Mouse (Mus musculus) kidney, adult 8-10 months (tissue): ENCODE data around the gene Polr3h.
"Not testable (repeated sequence)": the region's sequence is repeated elsewhere in the genome, so short reads cannot be mapped to it uniquely, and the experiment has no call there.

Experiments
- DNase-seq, 2 experiments: peaks; one replicate each; pipeline ENCODE4 v3.0.0; 2022

Polr3h gene

DNA sequence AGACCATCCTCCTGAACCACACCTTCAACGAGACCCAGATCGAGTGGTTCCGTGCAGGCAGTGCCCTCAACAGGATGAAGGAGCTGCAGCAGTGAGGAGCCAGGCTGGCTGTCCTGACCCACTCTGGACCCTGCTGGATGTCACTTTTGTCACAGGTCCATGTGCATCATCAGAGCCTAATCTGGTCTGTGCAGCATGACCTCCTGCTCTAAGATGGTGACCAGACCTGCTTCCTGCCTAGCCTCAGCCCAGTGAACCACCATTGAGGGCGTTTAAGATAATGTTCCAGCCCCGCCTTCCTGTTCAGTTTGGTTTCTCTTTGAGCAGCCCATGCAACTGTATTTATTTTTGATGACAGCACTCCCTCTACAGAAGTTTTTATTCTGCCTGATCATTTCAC is 11.4 kb downstream of the Polr3h start:
- DNase-seq: no peak

DNA sequence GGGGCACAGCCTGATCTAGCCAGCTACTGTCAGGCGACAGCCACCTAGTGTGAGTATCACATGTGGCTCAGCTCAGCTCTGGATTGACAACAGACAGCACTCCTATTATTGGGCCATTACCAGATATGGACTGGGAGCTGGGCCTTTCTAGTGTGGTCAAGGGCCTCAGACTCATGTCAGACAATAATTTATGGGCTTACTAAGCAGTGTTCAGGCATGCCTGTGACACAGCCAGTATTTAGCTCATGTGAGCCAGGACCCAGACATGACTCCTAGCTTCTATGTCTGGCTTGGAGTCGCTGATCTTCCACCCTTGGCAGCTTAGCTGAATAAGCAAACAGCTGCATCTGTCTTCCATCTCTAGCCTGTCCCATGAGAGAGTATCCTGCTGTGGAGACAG is 13.5 kb downstream of the Polr3h start:
- DNase-seq: no peak

DNA sequence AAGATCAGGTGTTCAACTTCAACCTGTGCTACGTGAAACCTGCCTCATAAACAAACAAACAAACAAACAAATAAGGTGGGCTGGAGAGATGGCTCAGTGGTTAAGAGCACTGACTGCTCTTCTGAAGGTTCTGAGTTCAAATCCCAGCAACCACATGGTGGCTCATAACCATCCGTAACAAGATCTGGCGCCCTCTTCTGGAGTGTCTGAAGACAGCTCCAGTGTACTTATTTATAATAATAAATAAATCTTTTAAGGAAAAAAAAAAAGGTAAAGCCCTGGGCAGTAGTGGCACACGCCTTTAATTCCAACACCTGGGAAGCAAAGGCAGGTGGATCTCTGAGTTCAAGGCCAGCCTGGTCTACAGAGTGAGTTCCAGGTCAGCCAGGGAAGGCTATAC is 17.3 kb downstream of the Polr3h start:
- DNase-seq: not testable (repeated sequence)

DNA sequence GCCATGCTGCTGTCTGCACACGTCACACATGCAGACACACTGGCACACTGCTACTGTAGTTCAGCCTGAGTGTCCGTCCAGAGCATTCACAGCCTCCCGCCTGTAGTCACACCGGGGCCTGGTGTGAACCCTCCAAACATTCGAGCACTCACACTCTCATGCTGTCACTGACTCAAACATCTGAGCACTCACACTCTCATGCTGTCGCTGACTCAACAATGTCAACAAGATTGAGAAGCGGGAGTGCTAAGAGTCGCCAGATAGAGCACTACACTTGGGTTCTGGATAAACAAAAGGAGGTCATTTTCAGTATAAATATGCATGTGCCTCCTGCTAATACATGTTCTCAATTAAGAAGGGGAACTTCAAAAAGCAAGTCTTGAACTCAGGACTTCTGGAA is 18.1 kb downstream of the Polr3h start:
- DNase-seq: no peak

DNA sequence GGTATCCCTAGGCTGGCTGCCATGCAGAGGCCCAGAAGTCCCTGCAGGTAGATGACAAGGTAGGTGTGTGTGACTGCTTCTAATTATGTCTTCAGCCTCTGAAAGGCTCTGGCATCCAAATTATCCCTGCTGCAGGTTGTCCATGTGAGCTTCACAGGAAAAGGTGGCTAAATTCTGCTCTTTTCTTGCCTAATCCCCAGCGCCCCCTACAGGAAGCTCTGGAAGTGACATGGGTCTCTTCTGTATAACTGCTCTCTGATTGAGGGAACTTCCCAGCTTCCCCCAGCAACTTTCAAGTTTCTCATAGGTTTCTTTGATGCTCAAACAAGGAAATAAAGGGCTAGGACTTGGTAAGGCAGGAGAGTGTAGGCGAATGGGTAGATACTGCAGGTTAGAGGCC is 21.1 kb downstream of the Polr3h start:
- peak in 1 of 2 experiments; percentile 81 for DNase-seq

DNA sequence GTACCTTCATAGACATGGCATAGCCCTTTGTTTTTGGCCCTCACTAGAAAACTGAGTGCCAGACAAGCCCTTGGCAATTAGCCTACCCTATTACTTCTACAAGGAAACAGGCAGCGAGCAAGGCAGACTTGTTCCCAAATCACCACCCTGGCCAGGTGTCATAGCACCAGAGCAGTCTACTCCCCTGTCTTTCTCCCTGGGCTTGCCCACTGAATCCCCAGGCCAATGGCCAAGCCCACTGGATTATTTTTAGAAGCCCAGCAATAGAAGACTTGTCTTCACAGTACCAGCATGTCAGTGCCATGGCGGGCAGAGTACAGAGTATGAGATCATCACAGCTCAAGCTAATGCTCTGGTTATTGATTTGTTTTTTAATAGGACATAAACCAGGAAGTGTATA is 27.3 kb downstream of the Polr3h start:
- DNase-seq: no peak

DNA sequence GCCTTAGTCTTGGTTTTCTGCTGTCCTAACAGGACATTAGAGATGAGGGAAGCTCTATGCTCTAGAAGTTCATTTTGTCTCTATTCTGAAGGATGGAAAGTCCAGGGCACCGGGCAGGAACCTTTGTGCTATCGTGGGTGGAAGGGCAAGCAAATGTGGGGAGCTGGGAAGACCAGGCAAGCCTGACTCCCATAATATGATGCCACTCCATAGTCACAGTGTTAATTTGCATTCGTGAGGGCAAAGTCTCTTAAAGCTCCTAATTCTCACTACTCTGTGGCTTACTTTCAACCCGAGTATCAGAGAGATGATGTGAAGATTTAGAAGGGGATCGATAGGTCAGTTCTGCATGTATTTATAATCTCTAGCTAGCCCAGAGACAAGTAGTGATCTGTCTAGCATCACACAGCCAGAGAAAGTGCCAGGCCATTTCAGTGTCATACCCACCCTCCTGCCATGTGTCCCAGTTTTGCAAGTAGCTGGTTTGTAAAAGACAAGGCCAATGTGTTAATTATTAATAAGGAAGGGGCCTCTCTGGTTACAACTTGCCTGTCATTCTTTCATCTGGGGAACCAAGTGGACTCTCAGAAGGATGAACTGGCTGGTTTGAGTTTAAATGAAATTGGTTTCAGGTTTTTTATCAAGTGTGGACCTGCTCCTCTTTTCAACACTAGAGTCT is 28.3 kb downstream of the Polr3h start:
- DNase-seq: no peak

DNA sequence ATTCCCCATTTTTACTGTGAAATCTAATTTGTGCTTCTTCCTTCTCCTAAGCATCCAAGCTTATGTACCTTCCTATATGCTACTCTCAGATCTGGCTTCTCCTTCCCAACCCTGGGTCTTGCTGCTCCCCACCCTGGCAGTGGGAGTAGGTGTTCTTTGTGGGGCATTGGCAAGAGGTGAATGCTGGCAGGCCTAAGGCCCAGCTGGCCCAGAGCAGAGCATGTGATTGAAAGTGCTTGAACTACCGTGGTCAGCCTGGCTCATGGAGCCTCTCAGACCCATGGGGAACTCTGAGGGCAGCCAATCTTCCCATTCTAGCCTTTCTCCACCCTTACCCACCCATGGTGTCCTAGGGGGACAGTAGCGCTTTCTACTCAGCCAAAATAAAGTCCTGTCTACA is 29.6 kb downstream of the Polr3h start:
- no peak for DNase-seq

DNA sequence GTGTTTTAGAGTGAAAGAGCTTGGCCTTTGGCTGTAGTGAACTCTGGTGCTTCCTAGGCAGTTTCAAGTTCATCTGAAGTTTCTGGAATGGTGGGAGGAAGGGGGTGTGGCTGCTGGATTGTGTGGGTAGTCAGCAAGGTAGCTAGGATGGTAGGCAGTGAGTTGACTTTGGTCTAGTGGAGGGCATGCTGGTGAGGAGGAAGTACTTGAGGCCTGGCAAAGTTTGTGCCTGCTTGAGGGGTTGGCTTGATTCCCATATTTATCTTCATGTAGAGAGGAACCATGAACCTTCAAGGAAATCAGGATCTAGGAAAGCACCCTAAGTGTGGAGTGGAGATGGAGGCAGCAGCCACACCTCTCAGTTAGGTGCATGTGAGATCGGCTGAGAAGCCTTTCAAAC is 32.0 kb downstream of the Polr3h start:
- DNase-seq: peak; percentile 59 to 80

DNA sequence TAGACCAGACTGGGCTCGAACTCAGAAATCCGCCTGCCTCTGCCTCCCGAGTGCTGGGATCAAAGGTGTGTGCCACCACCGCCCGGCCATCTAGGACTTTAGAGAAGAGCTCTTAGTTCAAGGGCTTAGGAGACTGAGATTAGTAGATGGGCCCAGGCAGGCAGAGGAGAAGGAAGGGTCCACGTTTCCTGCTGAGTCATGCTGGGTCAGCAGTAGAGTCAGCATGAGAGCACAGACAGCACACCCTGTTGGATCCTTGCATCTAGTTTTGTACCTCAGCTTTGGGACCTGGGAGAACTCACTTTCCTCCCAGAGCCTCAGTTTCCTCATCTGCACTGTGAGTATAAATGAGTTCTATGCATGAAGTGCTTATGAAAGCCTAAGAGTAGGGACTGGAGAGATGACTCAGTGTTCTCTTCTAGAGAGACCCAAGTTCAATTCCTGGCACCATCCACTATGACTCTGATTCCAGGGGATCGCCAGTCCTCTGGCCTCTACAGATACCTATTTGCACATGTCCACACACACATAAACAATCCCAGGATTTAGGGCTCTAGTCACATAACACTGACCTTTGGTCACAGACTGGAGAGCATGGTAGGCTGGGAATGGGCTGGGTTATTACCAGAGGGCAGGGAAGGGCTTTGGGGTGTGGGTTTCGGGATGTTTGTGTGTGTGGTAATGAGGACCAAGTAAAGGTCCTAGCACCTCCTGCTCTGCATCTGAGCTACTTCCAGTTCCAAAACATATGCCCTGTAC is 34.0 kb downstream of the Polr3h start:
- no peak for DNase-seq

DNA sequence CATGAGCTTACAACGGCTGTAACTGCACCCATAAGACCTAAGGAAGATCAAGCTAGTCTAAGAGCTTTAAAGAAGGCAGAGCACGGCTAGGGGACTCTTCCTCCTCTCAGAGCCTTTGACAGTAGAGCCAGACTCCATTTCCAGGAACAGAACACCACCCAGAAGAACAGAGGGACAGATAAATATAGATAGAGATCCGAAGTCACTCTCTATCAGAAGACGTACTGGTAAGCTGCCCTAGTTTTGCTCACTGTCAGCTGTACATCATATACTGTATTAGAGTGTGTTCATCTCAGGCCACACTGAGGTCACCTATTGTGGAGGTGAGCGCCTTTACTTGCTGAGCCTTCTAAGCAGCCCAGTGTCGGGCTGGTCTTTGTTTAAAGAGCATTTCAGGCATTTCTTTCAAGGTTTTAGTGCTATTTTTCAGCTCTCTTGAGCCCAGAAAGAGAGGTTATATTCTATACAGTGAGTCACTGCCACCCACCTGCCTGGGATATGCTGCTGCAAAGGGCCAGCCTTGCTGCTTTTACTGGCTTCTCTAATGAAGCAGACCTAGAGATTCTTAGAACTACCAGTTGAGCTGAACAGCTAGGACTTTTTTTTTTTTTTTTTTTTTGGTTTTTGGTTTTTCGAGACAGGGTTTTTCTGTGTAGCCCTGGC is 34.8 kb downstream of the Polr3h start:
- DNase-seq: no peak

DNA sequence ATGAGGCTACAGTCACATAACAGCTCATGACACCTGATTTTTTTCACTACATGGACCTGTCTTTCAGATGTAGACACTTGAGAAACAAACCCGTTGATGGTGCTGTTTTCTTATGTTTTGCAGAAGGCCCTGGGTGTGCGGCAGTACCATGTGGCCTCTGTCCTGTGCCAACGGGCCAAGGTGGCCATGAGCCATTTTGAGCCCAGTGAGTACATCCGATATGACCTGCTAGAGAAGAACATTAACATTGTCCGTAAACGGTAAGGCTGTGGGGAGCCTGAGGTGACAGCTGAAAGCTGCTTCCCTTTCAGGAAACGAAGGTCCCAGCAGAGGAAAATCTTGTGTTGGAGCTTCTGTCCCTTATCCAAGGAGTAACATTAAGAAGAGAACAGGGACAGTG is 36.9 kb downstream of the Polr3h start:
- DNase-seq: no peak

DNA sequence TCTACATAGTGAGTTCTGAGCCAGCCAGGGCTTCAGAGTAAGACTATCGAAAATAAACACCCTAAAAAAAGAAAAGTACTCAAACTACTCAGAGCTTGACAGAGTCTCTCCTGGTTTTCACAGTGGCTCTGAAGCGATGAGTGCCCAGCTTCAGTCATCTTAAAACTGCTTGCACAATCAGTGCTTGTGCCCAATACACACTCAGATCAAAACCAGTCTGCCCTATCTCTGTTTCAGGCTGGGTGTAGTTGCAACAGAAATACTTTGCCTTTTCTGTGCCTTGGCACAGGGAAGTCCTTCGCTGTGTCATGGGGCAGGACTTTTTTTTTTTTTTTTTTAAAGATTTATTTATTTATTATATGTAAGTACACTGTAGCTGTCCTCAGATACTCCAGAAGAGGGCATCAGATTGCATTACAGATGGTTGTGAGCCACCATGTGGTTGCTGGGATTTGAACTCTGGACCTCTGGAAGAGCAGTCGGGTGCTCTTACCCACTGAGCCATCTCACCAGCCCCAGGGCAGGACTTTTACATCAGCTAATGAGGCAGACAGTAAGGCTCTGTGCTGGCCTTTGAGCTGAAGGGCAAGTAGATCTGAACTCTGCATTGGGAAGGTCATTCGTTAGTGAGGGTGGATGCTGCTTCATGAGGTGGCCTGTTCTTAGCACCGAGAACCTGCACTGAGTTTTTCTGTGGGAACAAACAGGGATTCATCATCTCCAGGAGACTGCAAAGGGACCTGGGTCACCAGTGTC is 39.1 kb downstream of the Polr3h start:
- peak in 1 of 2 experiments; percentile 27 for DNase-seq

DNA sequence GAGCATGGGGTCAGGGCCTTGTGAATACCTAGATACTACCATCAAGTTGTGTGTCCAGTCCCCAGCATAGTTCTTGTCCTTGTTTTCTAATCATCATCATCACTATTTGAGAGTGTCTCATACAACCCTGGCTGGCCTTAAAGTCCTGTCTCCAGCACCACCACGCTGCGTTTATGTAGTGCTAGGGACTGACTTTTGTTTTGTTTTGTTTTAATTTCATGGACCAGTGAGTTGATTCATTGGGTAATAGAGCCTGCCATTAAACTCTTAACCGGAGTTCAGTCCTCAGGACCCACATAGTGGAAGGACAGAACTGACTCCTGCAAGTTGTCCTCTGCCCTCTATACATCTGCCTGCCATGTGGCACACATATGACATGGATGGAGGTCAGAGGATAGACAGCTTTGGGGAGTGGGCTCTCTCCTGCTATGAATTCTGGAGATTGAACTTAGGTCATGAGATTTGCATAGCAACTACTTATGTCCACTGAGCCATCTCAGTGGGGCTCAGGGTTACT is 40.6 kb downstream of the Polr3h start:
- no peak for DNase-seq

DNA sequence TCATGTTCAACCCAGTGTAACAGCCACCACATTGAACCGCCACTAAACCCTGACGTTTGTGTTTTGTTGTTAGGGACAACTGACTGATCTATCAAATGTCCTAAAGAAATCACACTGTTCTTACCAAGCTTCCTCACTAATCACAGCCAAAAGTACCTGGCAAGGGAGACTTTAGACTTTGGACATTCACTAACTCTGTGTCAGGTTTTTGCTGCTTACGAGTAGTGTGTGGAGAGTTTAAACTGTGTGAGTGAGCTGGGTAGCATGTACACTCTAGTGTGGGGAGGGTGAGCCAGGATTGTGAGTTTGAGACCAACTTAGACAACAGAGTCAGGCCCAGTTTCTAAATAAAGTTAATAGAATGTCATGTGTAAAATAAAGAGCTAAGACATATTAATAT is 43.7 kb downstream of the Polr3h start:
- DNase-seq: peak; percentile 46 to 67

DNA sequence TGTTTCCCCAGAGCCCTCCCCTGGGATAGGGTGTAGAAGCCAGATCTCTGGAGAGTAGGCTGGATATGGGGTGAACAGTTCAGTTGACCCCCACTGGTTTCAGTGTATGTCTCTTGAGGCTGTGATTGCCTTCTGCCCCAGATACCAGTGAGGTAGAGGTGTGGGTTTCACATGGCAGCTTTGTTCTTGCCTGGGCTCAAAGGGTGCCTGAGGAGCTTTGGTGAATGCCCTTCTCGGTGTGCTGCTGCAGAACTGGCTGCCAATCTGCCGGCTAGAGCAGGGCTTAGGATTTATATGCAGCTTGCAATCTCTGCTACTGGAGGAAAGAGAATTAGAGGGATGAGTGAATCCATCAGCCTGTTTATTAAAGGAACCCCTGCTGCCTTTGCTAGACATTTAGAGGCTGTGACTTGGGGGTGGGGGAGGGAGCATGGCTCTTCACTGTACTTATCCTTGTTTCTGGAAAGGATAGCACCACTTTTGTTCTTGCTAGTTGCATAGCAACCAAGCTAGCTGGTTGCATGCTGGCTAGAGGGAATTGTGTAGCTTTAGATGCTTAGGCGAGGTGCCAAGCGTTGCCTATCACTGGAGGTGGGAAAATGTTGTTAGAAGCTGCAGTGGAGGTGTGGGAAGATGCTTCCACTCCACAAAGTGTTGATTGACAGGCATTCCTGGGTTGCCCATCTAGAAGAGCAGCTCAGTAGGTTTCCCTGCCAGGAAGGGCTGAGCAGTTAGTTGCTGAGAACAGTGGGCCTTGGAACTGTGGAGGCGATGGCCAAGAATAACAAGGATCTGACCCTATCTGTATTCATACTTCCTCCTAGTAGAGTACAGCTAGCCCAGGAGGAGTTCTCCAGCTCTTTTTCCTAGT is 46.3 kb downstream of the Polr3h start:
- DNase-seq: no peak

DNA sequence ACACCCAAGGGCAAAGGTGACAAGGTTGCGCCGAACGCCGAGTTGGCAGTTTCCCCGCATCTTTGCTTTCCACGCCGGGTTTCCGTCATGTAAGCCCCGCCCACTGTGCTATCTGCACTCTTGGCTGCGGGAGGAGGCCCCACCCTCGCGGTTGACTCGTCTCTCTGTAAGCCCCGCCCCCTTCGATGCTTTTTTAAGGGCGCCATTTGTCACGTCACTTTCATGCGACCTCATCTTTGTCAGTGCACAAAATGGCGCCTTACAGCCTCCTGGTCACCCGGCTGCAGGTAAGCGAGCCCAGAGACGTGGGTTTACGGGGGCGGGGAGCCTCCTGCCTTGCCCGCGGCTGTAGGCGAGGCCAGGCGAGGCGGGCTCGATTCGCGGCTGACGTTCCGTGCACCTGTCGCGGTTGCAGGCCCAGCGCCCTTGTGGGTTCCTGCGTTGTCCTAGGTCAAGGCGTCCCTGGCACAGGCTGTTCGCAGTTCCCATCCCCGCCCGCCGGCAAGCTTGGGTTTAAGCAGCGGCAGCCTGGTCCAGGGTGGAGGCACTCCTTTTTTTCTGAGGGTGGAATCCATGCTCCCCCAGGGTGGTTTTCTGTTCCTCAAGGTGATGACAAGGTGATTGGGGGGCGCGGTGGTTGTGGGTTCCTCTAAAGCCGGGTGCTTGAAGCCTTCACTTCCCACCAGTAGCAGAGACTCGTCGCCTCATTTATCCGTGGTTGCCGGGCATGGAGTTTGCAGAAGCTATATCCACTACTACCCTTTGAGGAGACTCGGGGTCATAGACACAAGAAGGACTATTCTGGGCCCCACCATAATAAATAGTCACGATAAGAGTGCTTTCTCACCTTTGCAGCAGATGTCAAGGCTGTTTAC is 53.5 kb downstream of the Polr3h start, which contains the start of gene Aco2:
Aco2 (plus strand) TSS at position 48 of the 875 bp plus-strand sequence.
- DNase-seq: peak; percentile 99 to 100

DNA sequence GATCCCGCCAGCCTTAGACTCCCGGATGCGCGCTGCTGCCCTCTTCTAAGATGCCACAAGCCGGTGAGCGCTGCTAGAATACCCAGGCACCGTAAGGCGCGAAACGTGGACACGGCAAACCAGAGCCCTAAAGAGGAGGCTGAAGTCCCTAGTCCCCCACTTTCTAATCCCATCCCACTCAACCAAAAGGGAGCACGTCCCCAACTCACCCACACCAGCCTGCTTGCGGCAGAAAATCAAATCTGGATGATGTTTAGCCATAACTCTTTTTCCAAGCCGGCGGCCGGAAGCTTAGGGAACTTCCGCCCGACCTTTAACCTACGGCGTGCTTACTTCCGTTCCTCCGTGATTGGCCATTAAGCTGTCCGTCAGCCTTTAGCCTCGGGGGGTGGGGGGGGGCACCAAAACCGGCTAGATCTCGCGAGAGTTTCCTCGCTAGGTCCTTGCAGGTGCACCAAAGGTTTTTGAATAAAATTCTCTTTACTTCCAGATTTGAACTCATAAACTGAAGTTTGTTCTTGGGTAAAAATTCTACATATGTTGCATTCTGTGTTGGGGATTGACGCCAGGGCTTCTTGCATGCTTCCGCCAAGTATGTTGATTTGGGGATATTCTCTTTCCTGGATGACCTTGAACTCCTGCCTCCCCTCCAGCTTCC is 54.3 kb downstream of the Polr3h start, which contains the start of gene Phf5a:
Phf5a (minus strand) TSS at position 308 of the 658 bp plus-strand sequence.
- peak; percentile 84 to 88 for DNase-seq

DNA sequence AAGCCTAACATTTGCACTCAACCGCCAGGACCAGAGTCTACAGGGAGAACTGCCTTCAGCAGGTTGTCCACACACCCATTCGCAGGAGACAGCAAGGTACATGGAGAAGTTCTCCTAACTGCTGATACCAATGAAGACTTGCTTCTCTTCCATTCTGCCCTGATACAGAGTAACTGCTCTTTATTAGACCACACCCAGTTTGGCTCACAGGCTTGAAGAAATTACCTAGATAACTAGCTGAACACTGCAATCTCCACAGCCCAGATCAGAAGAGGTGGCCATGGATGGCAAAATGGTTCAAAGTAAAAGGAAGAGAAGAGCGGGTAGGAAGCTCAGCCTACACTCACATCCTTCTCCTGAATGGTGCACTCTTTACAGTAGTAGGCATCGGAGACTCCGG is 56.1 kb downstream of the Polr3h start:
- no peak for DNase-seq

DNA sequence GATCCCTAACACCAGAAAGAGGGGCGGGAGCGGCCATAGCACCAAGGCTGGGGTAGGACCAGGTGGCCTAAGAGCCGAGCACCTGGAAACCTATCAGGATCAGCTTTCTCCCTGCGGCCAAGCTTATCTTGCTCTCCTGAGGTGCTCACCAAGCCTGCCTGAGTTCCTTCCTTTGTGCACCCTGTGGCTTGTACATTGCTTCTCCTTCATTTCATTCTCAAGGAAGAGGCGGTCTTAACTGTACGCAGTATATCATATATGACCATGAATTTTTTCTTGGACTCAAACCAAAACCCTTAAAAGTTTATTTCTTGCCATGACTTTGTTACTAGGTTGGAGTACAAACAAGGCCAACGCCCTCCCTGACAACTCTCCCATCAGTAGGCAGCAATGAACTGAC is 61.8 kb downstream of the Polr3h start:
- DNase-seq: no peak
